Mouse (Mus musculus) stomach, embryonic 14.5 days (tissue): ENCODE measurements around the gene Rarg. TPM values are rescaled to one million over a fixed set of nuclear protein-coding genes. Genes with fewer than 3 reads are reported as not detected.

Source experiments
- ATAC-seq: fragments of 200-750 bp; cut with Nextera tagmentation; 2 replicates; pipeline ENCODE4 v1.8.0; 2017; ENCODE audit warnings: low read depth, moderate TSS enrichment; ENCODE audit not compliant: insufficient number of reproducible peaks, insufficient read depth, low FRiP score
- H3K27ac ChIP-seq: fragments of 300-500 bp; sonication (generic); 2 replicates; pipeline ENCODE4 v1.5.1; 2014; ENCODE audit warnings: mild to moderate bottlenecking, low read length, moderate library complexity, mixed read lengths
- H3K27me3 ChIP-seq: fragments of 300-500 bp; sonication (generic); 2 replicates; pipeline ENCODE4 v1.6.1; 2014; ENCODE audit warnings: low read length, control low read depth, mixed read lengths; ENCODE audit not compliant: control insufficient read depth, insufficient read depth
- H3K36me3 ChIP-seq: fragments of 300-500 bp; sonication (generic); 2 replicates; pipeline ENCODE4 v1.6.1; 2014; ENCODE audit warnings: mild to moderate bottlenecking, control low read depth, low read length, moderate library complexity, mixed read lengths; ENCODE audit not compliant: control insufficient read depth, insufficient read depth
- H3K4me1 ChIP-seq: fragments of 300-500 bp; sonication (generic); 2 replicates; pipeline ENCODE4 v1.6.1; 2014; ENCODE audit warnings: low read length, control low read depth, mixed read lengths; ENCODE audit not compliant: control insufficient read depth, insufficient read depth
- H3K4me2 ChIP-seq: fragments of 300-500 bp; sonication (generic); replicated peaks from 2 replicates; pipeline ENCODE4 v1.6.1; 2014; ENCODE audit warnings: low read depth, low read length, control low read depth
- H3K4me3 ChIP-seq: fragments of 300-500 bp; sonication (generic); 2 replicates; pipeline ENCODE4 v1.5.1; 2014; ENCODE audit warnings: low read depth, low read length, control low read depth
- H3K9ac ChIP-seq: fragments of 300-500 bp; sonication (generic); replicated peaks from 2 replicates; pipeline ENCODE4 v1.6.1; 2014; ENCODE audit warnings: low read depth, mild to moderate bottlenecking, control low read depth, low read length, moderate library complexity, mixed read lengths
- H3K9me3 ChIP-seq: fragments of 300-500 bp; sonication (generic); 2 replicates; pipeline ENCODE4 v1.6.1; 2016; ENCODE audit warnings: low read depth, low read length, control low read depth; ENCODE audit not compliant: control insufficient read depth
- WGBS: fragments of 180-500 bp; shearing (Covaris S2); extraction: QIAGEN DNeasy Blood & Tissue Kit; methylation state at CpG from one replicate; pipeline ENCODE4 v1.1.7; 2014; 5-methylcytosine and 5-hydroxymethylcytosine counted together
- polyA plus RNA-seq: library from polyadenylated mRNA; unstranded; fragments of >200 nt; fragmentation: Nextera tagmentation; extraction: Ambion mirVana; gene quantifications from 2 replicates; pipeline ENCODE4 v1.2.1, GENCODE M21; 2014

Gene Rarg
- polyA plus RNA-seq, 1 experiment from 2014 or later: 40.5 TPM

DNA sequence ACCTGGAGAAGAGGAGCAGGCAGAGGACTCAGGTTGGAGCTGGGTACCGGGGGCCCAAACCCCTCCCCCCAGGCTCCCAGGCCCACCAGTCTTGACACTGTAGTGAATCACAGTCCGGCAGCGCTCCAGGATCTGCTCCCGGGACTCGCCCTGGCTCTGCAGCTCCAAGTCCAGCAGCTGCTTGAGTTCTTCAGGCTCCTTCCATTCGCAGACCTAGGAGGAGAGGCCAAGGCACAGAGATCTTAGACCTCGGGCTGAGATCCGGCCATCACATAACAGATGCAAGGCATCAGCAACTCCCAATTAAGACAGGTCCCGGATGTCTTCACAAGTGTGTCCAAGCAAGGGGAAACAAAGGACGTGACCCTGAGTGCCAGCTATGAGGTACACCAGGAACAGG lies 69.2 kb downstream of the Rarg start:
- Histone ChIP-seq H3K9ac (no peak overlapping the region), H3K27ac (no peak overlapping the region)
- no peak for ATAC-seq

GRCm38 (mm10) chr15:102186239-102186638 lies 71.1 kb downstream of the Rarg start:
- peaks cover 20% of the 10 kb centered on the region for H3K36me3 ChIP-seq

More for the DNA sequence above, 69.2 kb downstream of the Rarg start:
- H3K4me1 ChIP-seq: peaks cover 6% of the 10 kb centered on the region; the same call in 1 of the 2 replicates
- WGBS: 67% methylated on average over 10 of the region's 10 CpGs
- no peak overlapping the region for H3K4me2 ChIP-seq
- H3K36me3 ChIP-seq: peaks cover 20% of the 10 kb centered on the region
- no peak overlapping the region for H3K4me3 ChIP-seq
- H3K27me3 ChIP-seq: no peaks in the 10 kb centered on the region
- H3K9me3 ChIP-seq: no peaks in the 10 kb centered on the region

More at GRCm38 (mm10) chr15:102186239-102186638, 71.1 kb downstream of the Rarg start:
- Histone ChIP-seq H3K4me2 (no peak overlapping the region), H3K4me1 (no peaks in the 10 kb centered on the region), H3K4me3 (no peak overlapping the region), H3K9me3 (no peaks in the 10 kb centered on the region), H3K27ac (no peak overlapping the region), H3K27me3 (no peaks in the 10 kb centered on the region), H3K9ac (no peak overlapping the region)
- WGBS: 66% methylated on average over 11 of the region's 11 CpGs
- no peak for ATAC-seq

Other genes starting within 250 kb of the Rarg start
- 407 and 452 TPM in 2 replicates for gene Krt18, start 229.3 kb downstream of the Rarg start, polyA plus RNA-seq
- gene Eif4b, start 183.7 kb downstream of the Rarg start, polyA plus RNA-seq: 129 and 134 TPM in 2 replicates
- 42.6 and 48.5 TPM in 2 replicates for gene Tns2, start 157.1 kb downstream of the Rarg start, polyA plus RNA-seq
- 15.2 and 16.7 TPM in 2 replicates for gene Spryd3, start 121.3 kb downstream of the Rarg start, polyA plus RNA-seq
- 12.4 and 13.1 TPM in 2 replicates for gene Igfbp6, start 113.2 kb downstream of the Rarg start, polyA plus RNA-seq
- 2.1 and 2.2 TPM in 2 replicates for gene Soat2, start 107.0 kb downstream of the Rarg start, polyA plus RNA-seq
- gene Zfp740, start 54.3 kb downstream of the Rarg start, polyA plus RNA-seq: 52.0 and 54.0 TPM in 2 replicates
- 60.5 and 63.9 TPM in 2 replicates for gene Csad, start 52.8 kb downstream of the Rarg start, polyA plus RNA-seq
- 5.8 and 9.9 TPM in 2 replicates for gene Itgb7, start 25.6 kb downstream of the Rarg start, polyA plus RNA-seq
- gene Gm9918, start 13.0 kb upstream of the Rarg start, polyA plus RNA-seq: 0.36 and 0.56 TPM in 2 replicates
- gene Mfsd5, start 21.9 kb upstream of the Rarg start, polyA plus RNA-seq: 63.1 and 63.7 TPM in 2 replicates
- 25.4 and 28.6 TPM in 2 replicates for gene Espl1, start 38.7 kb upstream of the Rarg start, polyA plus RNA-seq
- gene Pfdn5, start 68.6 kb upstream of the Rarg start, polyA plus RNA-seq: 500 and 514 TPM in 2 replicates
- 96.9 and 109 TPM in 2 replicates for gene Myg1, start 74.2 kb upstream of the Rarg start, polyA plus RNA-seq
- gene Aaas, start 93.3 kb upstream of the Rarg start, polyA plus RNA-seq: 63.8 and 68.4 TPM in 2 replicates
- gene Sp7, start 109.7 kb upstream of the Rarg start, polyA plus RNA-seq: 2.0 and 2.5 TPM in 2 replicates
- gene Sp1, start 148.6 kb upstream of the Rarg start, polyA plus RNA-seq: 16.9 and 18.9 TPM in 2 replicates
- gene Amhr2, start 187.8 kb upstream of the Rarg start, polyA plus RNA-seq: 0.94 and 1.2 TPM in 2 replicates
- gene Prr13, start 201.5 kb upstream of the Rarg start, polyA plus RNA-seq: 132 and 138 TPM in 2 replicates
- gene Pcbp2, start 213.0 kb upstream of the Rarg start, polyA plus RNA-seq: 298 and 302 TPM in 2 replicates
- 4.5 and 7.0 TPM in 2 replicates for gene Gm10337, start 246.2 kb upstream of the Rarg start, polyA plus RNA-seq